ENCODE assay signal across 8 mouse cellular contexts in the genomic region with DNA sequence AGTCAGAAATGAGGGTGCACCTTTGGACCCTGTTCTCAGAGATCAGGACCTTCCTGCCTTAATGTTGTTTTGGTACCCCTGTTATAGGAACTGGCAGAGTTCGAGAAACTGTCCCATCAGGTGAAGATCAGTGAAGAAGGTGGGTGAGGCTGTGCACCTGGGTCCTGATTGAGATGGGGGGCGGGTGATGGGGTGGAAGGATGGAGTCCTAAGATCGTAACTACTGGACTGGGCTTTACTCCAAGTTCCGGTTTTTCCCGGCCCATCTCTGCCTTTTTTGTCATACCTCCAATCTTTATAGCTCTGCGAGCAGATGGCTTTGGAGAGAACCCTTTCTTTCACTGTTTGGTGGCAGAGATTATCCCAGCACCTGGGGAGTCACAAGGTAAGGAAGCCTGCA. TPM values are rescaled to one million over a fixed set of nuclear protein-coding genes. Genes with fewer than 3 reads are reported as not detected.
DNase-seq lines count a peak whose midpoint lies in the region; ATAC-seq lines count a peak whose summit lies in the region.

No protein-coding gene starts in this region.

- H3K27ac ChIP-seq in lung, embryonic 15.5 days, result peak overlapping the region; percentile 69
- peak overlapping the region; percentile 83 for H3K27ac ChIP-seq in embryonic facial prominence, embryonic 15.5 days (replicated peaks)
- peak overlapping the region; percentile 86 for H3K27ac ChIP-seq in neural tube, embryonic 15.5 days (replicated peaks)

- 17% methylated on average over 6 of the region's 6 CpGs for WGBS in lung, embryonic 15.5 days
- WGBS in embryonic facial prominence, embryonic 15.5 days, result 28% methylated on average over 6 of the region's 6 CpGs
- 27% methylated on average over 6 of the region's 6 CpGs for WGBS in neural tube, embryonic 15.5 days

- H3K9me3 ChIP-seq in lung, embryonic 15.5 days, result no peaks in the 10 kb centered on the region
- no peaks in the 10 kb centered on the region for H3K9me3 ChIP-seq in embryonic facial prominence, embryonic 15.5 days (replicated peaks)
- H3K9me3 ChIP-seq in neural tube, embryonic 15.5 days (replicated peaks), result no peaks in the 10 kb centered on the region

- H3K4me1 ChIP-seq in lung, embryonic 15.5 days, result peaks cover 11% of the 10 kb centered on the region; the same call in 1 of the 2 replicates
- H3K4me1 ChIP-seq in embryonic facial prominence, embryonic 15.5 days, result peaks cover 8% of the 10 kb centered on the region
- H3K4me1 ChIP-seq in neural tube, embryonic 15.5 days, result peaks cover 20% of the 10 kb centered on the region

- 0 out of 2 replicates have a peak, but pooled peaks have one; percentile 10 for ATAC-seq in lung, embryonic 15.5 days (ENCODE audit: borderline replicate concordance, extremely low read depth, low FRiP score, low TSS enrichment)
- ATAC-seq in embryonic facial prominence, embryonic 15.5 days (ENCODE audit: insufficient number of reproducible peaks, low FRiP score, low TSS enrichment, low read depth), result no peak
- ATAC-seq in neural tube, embryonic 15.5 days (ENCODE audit: low FRiP score), result no peak; the same call in 1 of the 2 replicates

- peak overlapping the region; percentile 54 for H3K9ac ChIP-seq in lung, embryonic 15.5 days
- H3K9ac ChIP-seq in embryonic facial prominence, embryonic 15.5 days, result peak overlapping the region; percentile 63
- peak overlapping the region; percentile 63 for H3K9ac ChIP-seq in neural tube, embryonic 15.5 days (replicated peaks)

- peak overlapping the region; percentile 71 for H3K4me2 ChIP-seq in lung, embryonic 15.5 days
- peak overlapping the region; percentile 79 for H3K4me2 ChIP-seq in embryonic facial prominence, embryonic 15.5 days (replicated peaks)
- peak overlapping the region; percentile 82 for H3K4me2 ChIP-seq in neural tube, embryonic 15.5 days

- no peaks in the 10 kb centered on the region for H3K36me3 ChIP-seq in lung, embryonic 15.5 days
- H3K36me3 ChIP-seq in embryonic facial prominence, embryonic 15.5 days, result no peaks in the 10 kb centered on the region
- no peaks in the 10 kb centered on the region for H3K36me3 ChIP-seq in neural tube, embryonic 15.5 days

- peak overlapping the region; percentile 53 for H3K4me3 ChIP-seq in lung, embryonic 15.5 days
- peak overlapping the region; percentile 60 for H3K4me3 ChIP-seq in embryonic facial prominence, embryonic 15.5 days (replicated peaks)
- H3K4me3 ChIP-seq in neural tube, embryonic 15.5 days (replicated peaks), result peak overlapping the region; percentile 56

- no peak for DNase-seq in lung, postnatal 25 days (ENCODE audit: low spot score)
- DNase-seq in kidney, postnatal 25 days, result peak; percentile 23 to 49
- no peak for DNase-seq in layer of hippocampus, postnatal 14 days (ENCODE audit: low spot score in 2 of 2)
- no peak for DNase-seq in spleen, postnatal 14 days (ENCODE audit: low spot score in 2 of 2)
- DNase-seq in yolk sac, embryonic 10.5 days (ENCODE audit: low spot score), result no peak

- H3K27me3 ChIP-seq in lung, embryonic 15.5 days, result no peaks in the 10 kb centered on the region
- H3K27me3 ChIP-seq in embryonic facial prominence, embryonic 15.5 days, result no peaks in the 10 kb centered on the region; the same call in 1 of the 2 replicates
- no peaks in the 10 kb centered on the region for H3K27me3 ChIP-seq in neural tube, embryonic 15.5 days (replicated peaks)

RNA-seq across cellular contexts. Expression of a gene that starts 0.6 kb away (rescaled TPM):
- polyA plus RNA-seq in lung, embryonic 15.5 days (2015; fragmentation: Nextera tagmentation; extraction: Ambion mirVana), result 17.8 and 18.6 TPM in 2 replicates
- 19.8 and 22.5 TPM in 2 replicates for polyA plus RNA-seq in embryonic facial prominence, embryonic 15.5 days (2015; fragmentation: Nextera tagmentation; extraction: Ambion mirVana)
- 22.0 and 24.7 TPM in 2 replicates for polyA plus RNA-seq in neural tube, embryonic 15.5 days (2015; fragmentation: Nextera tagmentation; extraction: Ambion mirVana)
- 10 to 100 TPM; 16.1 to 19.8 TPM for total RNA-seq in layer of hippocampus, postnatal 14 days (2021)

RNA-seq across cellular contexts. Expression of a gene that starts 4.7 kb away (rescaled TPM):
- not detected in 2 replicates for polyA plus RNA-seq in lung, embryonic 15.5 days (2015; fragmentation: Nextera tagmentation; extraction: Ambion mirVana)
- not detected in 2 replicates for polyA plus RNA-seq in embryonic facial prominence, embryonic 15.5 days (2015; fragmentation: Nextera tagmentation; extraction: Ambion mirVana)
- polyA plus RNA-seq in neural tube, embryonic 15.5 days (2015; fragmentation: Nextera tagmentation; extraction: Ambion mirVana), result not detected in 2 replicates
- total RNA-seq in layer of hippocampus, postnatal 14 days (2021), result not detected

RNA-seq across cellular contexts. Expression of a gene that starts 10.4 kb away (rescaled TPM):
- polyA plus RNA-seq in lung, embryonic 15.5 days (2015; fragmentation: Nextera tagmentation; extraction: Ambion mirVana), result 26.7 and 27.8 TPM in 2 replicates
- 33.4 and 34.2 TPM in 2 replicates for polyA plus RNA-seq in embryonic facial prominence, embryonic 15.5 days (2015; fragmentation: Nextera tagmentation; extraction: Ambion mirVana)
- polyA plus RNA-seq in neural tube, embryonic 15.5 days (2015; fragmentation: Nextera tagmentation; extraction: Ambion mirVana), result 32.5 and 38.7 TPM in 2 replicates
- total RNA-seq in layer of hippocampus, postnatal 14 days (2021), result 100 to 1,000 TPM; 105 to 106 TPM

RNA-seq across cellular contexts. Expression of a gene that starts 16.7 kb away (rescaled TPM):
- 8.4 and 10.1 TPM in 2 replicates for polyA plus RNA-seq in lung, embryonic 15.5 days (2015; fragmentation: Nextera tagmentation; extraction: Ambion mirVana)
- 12.4 and 13.4 TPM in 2 replicates for polyA plus RNA-seq in embryonic facial prominence, embryonic 15.5 days (2015; fragmentation: Nextera tagmentation; extraction: Ambion mirVana)
- polyA plus RNA-seq in neural tube, embryonic 15.5 days (2015; fragmentation: Nextera tagmentation; extraction: Ambion mirVana), result 76.7 and 77.0 TPM in 2 replicates
- total RNA-seq in layer of hippocampus, postnatal 14 days (2021), result 100 to 1,000 TPM; 513 to 551 TPM

RNA-seq across cellular contexts. Expression of a gene that starts 32.7 kb away (rescaled TPM):
- 0.24 and 0.25 TPM in 2 replicates for polyA plus RNA-seq in lung, embryonic 15.5 days (2015; fragmentation: Nextera tagmentation; extraction: Ambion mirVana)
- polyA plus RNA-seq in embryonic facial prominence, embryonic 15.5 days (2015; fragmentation: Nextera tagmentation; extraction: Ambion mirVana), result 5.2 TPM in 2 replicates
- not detected in 2 replicates for polyA plus RNA-seq in neural tube, embryonic 15.5 days (2015; fragmentation: Nextera tagmentation; extraction: Ambion mirVana)
- total RNA-seq in layer of hippocampus, postnatal 14 days (2021), result under 1 TPM in 1 of 2 experiments, not detected in 1; 0.48 TPM

Comparison
In these comparisons a context has a peak if more than half of its experiments do, and no peak if none do; other contexts are left out.
1. DNase-seq: peak in kidney, postnatal 25 days (2 of 2); none in lung, postnatal 25 days (single experiment), layer of hippocampus, postnatal 14 days (0 of 2), spleen, postnatal 14 days (0 of 2) and yolk sac, embryonic 10.5 days (single experiment).
2. Peak in every context shown above with its lines, with median percentiles within 50 percentile points of each other: H3K27ac ChIP-seq, H3K4me2 ChIP-seq, H3K4me3 ChIP-seq and H3K9ac ChIP-seq.